Mouse (Mus musculus): ENCODE measurements around the gene Ube2dnl1. TPM values are rescaled to one million over a fixed set of nuclear protein-coding genes. Genes with fewer than 3 reads are reported as not detected.

The Ube2dnl1 gene
- not detected in 2 replicates for polyA plus RNA-seq (2015; fragmentation: Nextera tagmentation; extraction: Ambion mirVana)

GRCm38 (mm10) chrX:114904712-114905111 lies at the start of gene Ube2dnl1:
Ube2dnl1 (plus strand) TSS chrX:114905012.

GRCm38 (mm10) chrX:114907282-114907681 lies 2.5 kb downstream of the Ube2dnl1 start, which contains the start of gene Ube2dnl2:
Ube2dnl2 (plus strand) TSS chrX:114907582.

Other genes starting within 250 kb of the Ube2dnl1 start
- not detected in 2 replicates for gene Ube2dnl2, start 2.6 kb downstream of the Ube2dnl1 start, polyA plus RNA-seq (2015; fragmentation: Nextera tagmentation; extraction: Ambion mirVana)